Mouse (Mus musculus): ENCODE results near the gene Srsf1. TPM values are rescaled to one million over a fixed set of nuclear protein-coding genes. Genes with fewer than 3 reads are reported as not detected.
"Not testable (repeated sequence)": the region's sequence is repeated elsewhere in the genome, so short reads cannot be mapped to it uniquely, and the experiment has no call there.

Gene Srsf1
- total and polyA plus RNA-seq, 3 experiments: 241 to 397 (median 298) TPM

- no peak for DNase-seq (ENCODE audit: low spot score)
- Histone ChIP-seq H3K9me3 (replicated peaks) (no peaks in the 10 kb centered on the region), H3K4me3 (ENCODE audit: low read depth, low read length) (no peak overlapping the region), H3K27me3 (ENCODE audit: insufficient read depth, low read length) (no peaks in the 10 kb centered on the region), H3K36me3 (replicated peaks) (peaks cover 40% of the 10 kb centered on the region), H3K4me1 (ENCODE audit: insufficient read depth, low read depth, low read length) (no peaks in the 10 kb centered on the region; the same call in 1 of the 2 replicates)
- TF ChIP-seq GATA2 (IDR thresholded peaks at IDR 0.05; ENCODE audit: borderline replicate concordance, low read depth, low read length) (no peak), GATA1 (IDR thresholded peaks at IDR 0.05; ENCODE audit: borderline replicate concordance, low read length) (no peak), POLR2AphosphoS5 (IDR thresholded peaks at IDR 0.05; ENCODE audit: insufficient replicate concordance, low read depth, low read length) (no peak), TAL1 (conservative IDR thresholded peaks at IDR 0.05; ENCODE audit: low read depth, low read length) (no peak), CTCF (IDR thresholded peaks at IDR 0.05; ENCODE audit: low read depth, low read length) (no peak)
- no peak for ATAC-seq (ENCODE audit: extremely low read depth, insufficient number of reproducible peaks, low FRiP score, poor library complexity, severe bottlenecking)
These were observed 11.2 kb upstream of the Srsf1 start for GRCm38 (mm10) chr11:88035970-88036369.

- Histone ChIP-seq H3K36me3 (replicated peaks) (peaks cover 40% of the 10 kb centered on the region), H3K27me3 (ENCODE audit: insufficient read depth, low read length) (no peaks in the 10 kb centered on the region), H3K9me3 (replicated peaks) (no peaks in the 10 kb centered on the region), H3K4me3 (ENCODE audit: low read depth, low read length) (no peak overlapping the region), H3K4me1 (ENCODE audit: insufficient read depth, low read depth, low read length) (no peaks in the 10 kb centered on the region; the same call in 1 of the 2 replicates)
- DNase-seq (ENCODE audit: low spot score) (no peak), ATAC-seq (ENCODE audit: extremely low read depth, insufficient number of reproducible peaks, low FRiP score, poor library complexity, severe bottlenecking) (no peak)
- TF ChIP-seq POLR2AphosphoS5 (IDR thresholded peaks at IDR 0.05; ENCODE audit: insufficient replicate concordance, low read depth, low read length) (no peak), CTCF (IDR thresholded peaks at IDR 0.05; ENCODE audit: low read depth, low read length) (no peak), TAL1 (conservative IDR thresholded peaks at IDR 0.05; ENCODE audit: low read depth, low read length) (no peak), GATA2 (IDR thresholded peaks at IDR 0.05; ENCODE audit: borderline replicate concordance, low read depth, low read length) (no peak), GATA1 (IDR thresholded peaks at IDR 0.05; ENCODE audit: borderline replicate concordance, low read length) (no peak)
These were observed 10.4 kb upstream of the Srsf1 start for GRCm38 (mm10) chr11:88036761-88037251.

GRCm38 (mm10) chr11:88037386-88037785, 9.8 kb upstream of the Srsf1 start:
- TF ChIP-seq POLR2AphosphoS5 (IDR thresholded peaks at IDR 0.05; ENCODE audit: insufficient replicate concordance, low read depth, low read length) (no peak), CTCF (IDR thresholded peaks at IDR 0.05; ENCODE audit: low read depth, low read length) (no peak), GATA1 (IDR thresholded peaks at IDR 0.05; ENCODE audit: borderline replicate concordance, low read length) (no peak)
- H3K27me3 ChIP-seq (ENCODE audit: insufficient read depth, low read length): no peaks in the 10 kb centered on the region
- no peaks in the 10 kb centered on the region; the same call in 1 of the 2 replicates for H3K4me1 ChIP-seq (ENCODE audit: insufficient read depth, low read depth, low read length)
- H3K4me3 ChIP-seq (ENCODE audit: low read depth, low read length): no peak overlapping the region
- peaks cover 42% of the 10 kb centered on the region for H3K36me3 ChIP-seq (replicated peaks)
- DNase-seq (ENCODE audit: low spot score) (no peak), ATAC-seq (ENCODE audit: extremely low read depth, insufficient number of reproducible peaks, low FRiP score, poor library complexity, severe bottlenecking) (no peak)
- H3K9me3 ChIP-seq (replicated peaks): no peaks in the 10 kb centered on the region

GRCm38 (mm10) chr11:88039066-88039465, 8.1 kb upstream of the Srsf1 start:
- no peak for ATAC-seq (ENCODE audit: extremely low read depth, insufficient number of reproducible peaks, low FRiP score, poor library complexity, severe bottlenecking)
- no peak for DNase-seq (ENCODE audit: low spot score)
- Histone ChIP-seq H3K27me3 (ENCODE audit: insufficient read depth, low read length) (no peaks in the 10 kb centered on the region), H3K36me3 (replicated peaks) (peaks cover 35% of the 10 kb centered on the region), H3K4me1 (ENCODE audit: insufficient read depth, low read depth, low read length) (no peaks in the 10 kb centered on the region; the same call in 1 of the 2 replicates), H3K4me3 (ENCODE audit: low read depth, low read length) (no peak overlapping the region), H3K9me3 (replicated peaks) (no peaks in the 10 kb centered on the region)
- TF ChIP-seq CTCF (IDR thresholded peaks at IDR 0.05; ENCODE audit: low read depth, low read length): no peak
- TF ChIP-seq POLR2AphosphoS5 (IDR thresholded peaks at IDR 0.05; ENCODE audit: insufficient replicate concordance, low read depth, low read length): no peak
- no peak for TF ChIP-seq GATA1 (IDR thresholded peaks at IDR 0.05; ENCODE audit: borderline replicate concordance, low read length)
- TF ChIP-seq TAL1 (conservative IDR thresholded peaks at IDR 0.05; ENCODE audit: low read depth, low read length): no peak
- no peak for TF ChIP-seq GATA2 (IDR thresholded peaks at IDR 0.05; ENCODE audit: borderline replicate concordance, low read depth, low read length)

- peaks cover 11% of the 10 kb centered on the region for H3K4me1 ChIP-seq (ENCODE audit: insufficient read depth, low read depth, low read length)
- ATAC-seq (ENCODE audit: extremely low read depth, insufficient number of reproducible peaks, low FRiP score, poor library complexity, severe bottlenecking): no peak
These were observed 2.9 kb upstream of the Srsf1 start for GRCm38 (mm10) chr11:88044314-88044713.

GRCm38 (mm10) chr11:88045159-88045558, 2.0 kb upstream of the Srsf1 start:
- H3K4me3 ChIP-seq (ENCODE audit: low read depth, low read length); DNase-seq (ENCODE audit: low spot score); H3K27me3 ChIP-seq (ENCODE audit: insufficient read depth, low read length); H3K9me3 ChIP-seq (replicated peaks); ATAC-seq (ENCODE audit: extremely low read depth, insufficient number of reproducible peaks, low FRiP score, poor library complexity, severe bottlenecking): not testable (repeated sequence)
- Histone ChIP-seq H3K4me1 (ENCODE audit: insufficient read depth, low read depth, low read length) (peaks cover 19% of the 10 kb centered on the region), H3K36me3 (replicated peaks) (peaks cover 27% of the 10 kb centered on the region)

More at GRCm38 (mm10) chr11:88044314-88044713, 2.9 kb upstream of the Srsf1 start:
- H3K4me3 ChIP-seq (ENCODE audit: low read depth, low read length): no peak overlapping the region
- no peak for DNase-seq (ENCODE audit: low spot score)
- H3K27me3 ChIP-seq (ENCODE audit: insufficient read depth, low read length): no peaks in the 10 kb centered on the region
- peaks cover 22% of the 10 kb centered on the region for H3K36me3 ChIP-seq (replicated peaks)
- H3K9me3 ChIP-seq (replicated peaks): no peaks in the 10 kb centered on the region
- TF ChIP-seq POLR2AphosphoS5 (IDR thresholded peaks at IDR 0.05; ENCODE audit: insufficient replicate concordance, low read depth, low read length) (no peak), TAL1 (conservative IDR thresholded peaks at IDR 0.05; ENCODE audit: low read depth, low read length) (no peak), GATA1 (IDR thresholded peaks at IDR 0.05; ENCODE audit: borderline replicate concordance, low read length) (no peak), CTCF (IDR thresholded peaks at IDR 0.05; ENCODE audit: low read depth, low read length) (no peak), GATA2 (IDR thresholded peaks at IDR 0.05; ENCODE audit: borderline replicate concordance, low read depth, low read length) (no peak)

- DNase-seq (ENCODE audit: low spot score): no peak
- peaks cover 23% of the 10 kb centered on the region for H3K4me1 ChIP-seq (ENCODE audit: insufficient read depth, low read depth, low read length)
These were observed 1.3 kb upstream of the Srsf1 start for GRCm38 (mm10) chr11:88045878-88046277.

More at GRCm38 (mm10) chr11:88045878-88046277, 1.3 kb upstream of the Srsf1 start:
- Histone ChIP-seq H3K9me3 (replicated peaks) (no peaks in the 10 kb centered on the region), H3K27me3 (ENCODE audit: insufficient read depth, low read length) (no peaks in the 10 kb centered on the region), H3K36me3 (replicated peaks) (peaks cover 33% of the 10 kb centered on the region), H3K4me3 (ENCODE audit: low read depth, low read length) (peak overlapping the region; percentile 93; the same call in 1 of the 2 replicates)
- no peak for ATAC-seq (ENCODE audit: extremely low read depth, insufficient number of reproducible peaks, low FRiP score, poor library complexity, severe bottlenecking)
- TF ChIP-seq POLR2AphosphoS5 (IDR thresholded peaks at IDR 0.05; ENCODE audit: insufficient replicate concordance, low read depth, low read length) (no peak), TAL1 (conservative IDR thresholded peaks at IDR 0.05; ENCODE audit: low read depth, low read length) (no peak), GATA1 (IDR thresholded peaks at IDR 0.05; ENCODE audit: borderline replicate concordance, low read length) (no peak)

All from G1E (cell line).